Mouse (Mus musculus) frontal cortex, adult (tissue): Measurements from ENCODE around the gene Cdk1.

Source experiments
- ATAC-seq: cut with Nextera tagmentation; 2 replicates; pipeline ENCODE4 v1.9.2; 2017; ENCODE audit warnings: mild to moderate bottlenecking, moderate library complexity, mixed read lengths; ENCODE audit not compliant: low TSS enrichment

Cdk1 gene

DNA sequence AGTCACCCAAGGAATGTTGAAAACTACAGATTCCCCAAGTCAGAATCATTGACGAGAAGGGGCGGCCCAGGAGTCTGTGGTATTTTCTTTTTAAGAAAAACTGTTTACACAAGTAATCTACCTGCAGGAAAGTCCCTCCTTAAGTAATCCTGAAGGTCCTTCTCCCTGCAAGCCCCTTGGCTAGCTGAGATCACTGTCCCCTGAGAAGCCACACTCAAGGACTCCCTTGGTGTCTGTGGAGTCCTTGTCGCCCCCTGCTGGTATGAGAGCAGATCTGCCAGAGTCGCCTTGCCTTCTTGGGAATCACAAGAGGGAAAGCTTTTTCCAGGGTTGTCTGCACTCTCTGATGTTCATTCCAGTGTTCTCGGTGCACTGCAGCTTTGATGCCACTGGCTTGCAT lies 45.7 kb downstream of the Cdk1 start:
- peak; percentile 99 for ATAC-seq

DNA sequence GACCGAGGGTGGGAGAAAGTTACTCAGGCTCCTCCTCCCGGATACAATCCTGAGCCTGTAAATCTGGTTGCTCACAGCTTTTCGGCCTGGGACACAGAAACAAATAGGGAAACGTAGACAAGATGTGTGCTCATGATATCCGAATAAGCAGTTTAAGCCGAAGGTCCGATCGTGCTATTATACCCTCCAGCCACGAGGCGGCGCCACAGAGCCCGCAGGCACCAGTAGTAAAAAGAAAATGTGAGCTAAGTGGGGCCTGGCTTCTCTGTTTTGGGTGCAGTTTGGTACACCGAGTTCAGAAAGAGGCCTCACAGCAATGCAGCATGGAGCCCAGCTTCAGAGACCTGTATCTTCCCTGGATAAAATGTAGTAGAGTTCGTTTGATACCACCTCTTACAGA lies 46.5 kb downstream of the Cdk1 start:
- no peak for ATAC-seq

DNA sequence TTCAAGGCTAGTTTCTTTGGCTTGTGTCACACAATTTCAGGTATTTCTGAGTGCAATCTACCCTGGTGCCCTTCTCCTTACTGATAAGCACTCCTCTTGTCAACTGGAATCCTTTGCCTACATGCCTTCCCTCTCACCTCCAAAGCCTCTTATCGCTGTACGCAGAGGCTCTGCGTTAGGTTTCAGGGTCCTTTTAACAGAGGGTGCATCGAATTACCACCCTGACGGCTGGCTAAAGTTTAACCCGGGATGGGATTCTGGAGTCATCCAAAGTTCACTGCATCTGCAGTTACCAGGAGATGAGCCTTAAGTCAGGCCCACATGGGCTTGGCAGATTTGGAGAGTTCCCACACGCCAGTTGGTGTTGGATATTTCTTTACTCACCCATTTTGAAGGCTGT lies 47.1 kb downstream of the Cdk1 start:
- ATAC-seq: no peak

DNA sequence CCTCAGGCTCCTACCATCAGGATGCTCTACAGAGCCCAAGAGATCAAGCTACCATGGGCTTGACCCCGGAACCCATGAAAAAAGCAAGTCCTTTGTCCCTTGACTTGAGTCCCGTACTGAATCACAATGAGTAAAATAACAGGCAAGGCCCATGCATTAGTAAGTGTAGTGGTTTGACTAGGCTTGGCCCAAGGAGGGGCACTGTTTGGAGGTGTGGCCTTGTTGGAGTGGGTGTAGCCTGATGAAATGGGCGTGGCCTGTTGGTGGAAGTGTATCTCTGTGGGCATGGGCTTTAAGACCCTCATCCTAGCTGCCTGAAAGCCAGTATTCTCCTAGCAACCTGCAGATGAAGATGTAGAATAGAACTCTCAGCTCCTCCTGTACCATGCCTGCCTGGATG lies 47.9 kb downstream of the Cdk1 start:
- no peak for ATAC-seq

DNA sequence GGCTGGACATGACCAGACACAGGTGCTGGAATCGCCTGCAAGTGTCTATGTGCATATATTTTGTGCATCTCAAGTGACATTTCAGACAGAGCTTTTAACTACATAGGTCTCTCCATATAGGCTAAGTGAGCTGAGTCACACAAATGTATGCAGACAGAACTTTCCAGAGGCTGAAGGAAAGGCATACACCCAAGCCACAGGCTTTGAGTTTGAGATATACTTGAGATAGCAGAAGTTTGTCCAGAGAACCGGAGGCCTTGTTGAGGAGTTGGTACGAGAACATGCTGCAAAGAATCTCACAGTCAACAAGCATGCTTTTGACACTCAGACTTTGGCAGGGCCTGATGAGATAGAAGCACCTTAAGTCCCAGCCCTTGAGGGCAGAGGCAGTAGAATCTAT lies 50.1 kb downstream of the Cdk1 start:
- ATAC-seq: no peak

DNA sequence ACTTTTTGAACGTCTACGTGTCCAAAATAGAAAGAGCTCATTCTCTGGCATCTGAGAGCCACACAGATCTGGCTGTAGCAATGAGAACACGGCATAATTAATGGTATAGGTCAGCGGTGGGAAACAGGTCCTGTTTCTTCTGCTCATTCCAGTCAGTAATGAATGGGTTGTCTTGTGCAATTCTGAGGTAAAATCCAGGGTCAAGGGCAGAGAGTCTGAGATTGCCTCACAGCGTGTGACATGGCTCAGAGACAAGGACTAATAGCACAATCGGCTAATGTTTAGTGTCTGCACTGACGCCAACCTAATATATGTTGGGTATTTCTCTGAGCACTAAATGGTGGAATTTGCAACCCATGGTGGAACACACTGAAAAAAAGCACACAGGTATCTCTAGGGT lies 52.8 kb downstream of the Cdk1 start:
- ATAC-seq: no peak

DNA sequence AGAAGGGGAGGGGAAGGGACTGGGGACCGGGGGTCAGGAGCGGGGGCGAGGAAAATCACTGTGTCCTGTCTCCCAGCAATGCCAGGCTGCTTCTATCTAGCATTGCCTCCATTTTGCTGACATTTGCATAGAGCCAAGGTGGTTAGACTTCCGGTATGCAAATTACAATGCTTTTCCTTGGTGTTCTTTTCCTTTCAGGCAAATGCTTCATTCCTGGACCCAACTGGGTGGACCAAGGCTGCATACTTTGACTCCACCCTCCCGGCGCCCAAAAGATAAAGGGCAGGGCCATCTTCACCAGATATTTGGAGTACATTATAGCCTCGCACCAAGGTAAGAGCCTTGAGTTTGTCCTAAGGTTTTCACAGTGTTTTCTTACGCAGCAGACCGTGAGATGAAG lies 56.8 kb downstream of the Cdk1 start:
- no peak for ATAC-seq

DNA sequence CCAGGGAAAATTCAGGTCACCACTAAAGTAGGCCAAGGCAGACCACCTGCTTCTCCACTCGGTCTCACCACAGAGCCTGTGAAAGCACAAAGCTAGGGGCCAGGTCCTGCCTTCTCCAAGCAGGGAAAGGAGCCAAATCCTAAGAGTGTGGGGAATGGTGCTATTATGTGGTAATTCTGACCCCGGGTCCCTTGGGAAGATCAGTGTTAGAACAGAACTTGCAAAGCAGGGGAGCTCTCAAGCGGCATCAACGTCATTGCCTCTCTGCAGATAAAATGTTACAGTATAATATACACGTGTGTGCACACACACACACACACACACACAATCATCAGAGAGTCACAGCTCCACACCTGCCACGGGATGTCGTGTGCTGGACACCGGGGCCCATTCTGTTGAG lies 62.0 kb downstream of the Cdk1 start:
- no peak for ATAC-seq

DNA sequence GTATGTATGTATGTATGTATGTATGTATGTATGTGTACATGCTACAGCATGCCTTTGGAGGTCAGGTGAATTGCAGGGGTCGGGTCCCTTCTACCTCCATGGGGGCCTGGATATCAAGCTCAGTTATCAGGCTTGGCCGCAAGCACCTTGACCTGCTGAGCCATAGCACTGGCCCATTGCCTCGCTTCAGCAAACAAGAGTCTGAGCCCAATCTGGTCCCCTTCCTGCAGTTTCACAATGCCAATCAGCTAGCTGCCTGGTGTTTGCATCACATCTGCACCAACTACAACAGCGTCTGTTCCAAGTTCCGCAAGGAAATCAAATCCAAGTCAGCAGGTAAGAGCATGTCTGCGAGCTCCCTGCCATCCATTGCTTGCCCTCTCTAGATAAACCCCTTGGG lies 64.0 kb downstream of the Cdk1 start:
- ATAC-seq: no peak

DNA sequence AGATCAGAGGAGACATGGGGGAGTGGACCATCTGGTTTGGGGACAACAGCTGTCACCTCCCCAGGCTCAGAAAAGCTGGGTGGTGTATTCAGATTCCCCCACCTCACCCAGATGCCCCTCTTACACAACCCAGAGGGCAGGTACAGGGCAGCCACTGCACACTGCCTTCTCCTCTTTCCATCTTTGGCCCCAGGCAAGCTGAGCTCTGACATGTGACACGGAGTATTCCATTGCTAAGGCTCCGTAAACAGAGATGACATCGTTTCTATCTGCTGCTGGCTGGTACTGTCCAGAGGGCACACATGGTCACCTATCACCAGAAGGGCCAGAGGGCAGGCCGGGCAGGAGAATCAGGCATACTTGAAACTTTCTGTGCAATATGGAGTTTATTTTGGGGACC lies 64.7 kb downstream of the Cdk1 start:
- no peak for ATAC-seq

DNA sequence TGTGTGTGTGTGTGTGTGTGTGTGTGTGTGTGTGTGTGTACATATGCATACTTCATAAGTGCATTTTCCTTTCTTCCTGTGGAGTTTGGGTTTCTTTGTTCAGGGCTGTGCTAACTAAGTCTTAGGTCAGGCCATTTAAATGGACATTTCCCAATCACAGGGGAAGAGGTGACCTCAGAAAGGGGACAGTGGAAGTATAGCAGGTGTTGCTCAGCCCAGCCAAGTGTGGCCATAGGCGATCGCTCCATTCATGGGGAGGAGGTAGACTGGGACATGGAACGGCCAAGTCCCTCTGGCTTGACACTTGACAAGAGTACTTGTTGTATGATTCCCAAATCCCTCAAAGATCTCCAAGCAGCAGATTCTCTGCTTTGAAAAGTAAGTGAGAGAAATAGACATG lies 65.8 kb downstream of the Cdk1 start:
- no peak for ATAC-seq
